Mouse (Mus musculus) intestine, embryonic 15.5 days (tissue): ENCODE measurements around the gene Cryz. TPM values are rescaled to one million over a fixed set of nuclear protein-coding genes. Genes with fewer than 3 reads are reported as not detected.
A peak's percentile ranks its signal among the peaks of the same experiment; 100 is the strongest.

ENCODE experiments used
- ATAC-seq: fragments of 200-750 bp; cut with Nextera tagmentation; 2 replicates; pipeline ENCODE4 v1.8.0; 2017; ENCODE audit warnings: moderate TSS enrichment, moderate library complexity
- H3K27ac ChIP-seq: fragments of 300-500 bp; sonication (generic); 2 replicates; pipeline ENCODE4 v1.5.1; 2015; ENCODE audit warnings: mild to moderate bottlenecking, inconsistent platforms
- H3K27me3 ChIP-seq: fragments of 300-500 bp; sonication (generic); replicated peaks from 2 replicates; pipeline ENCODE4 v1.6.1; 2015; ENCODE audit warnings: inconsistent platforms
- H3K36me3 ChIP-seq: fragments of 300-500 bp; sonication (generic); 2 replicates; pipeline ENCODE4 v1.6.1; 2015; ENCODE audit warnings: inconsistent platforms
- H3K4me1 ChIP-seq: fragments of 300-500 bp; sonication (generic); replicated peaks from 2 replicates; pipeline ENCODE4 v1.6.1; 2015; ENCODE audit warnings: inconsistent platforms
- H3K4me2 ChIP-seq: fragments of 300-500 bp; sonication (generic); replicated peaks from 2 replicates; pipeline ENCODE4 v1.6.1; 2015; ENCODE audit warnings: mild to moderate bottlenecking, inconsistent platforms
- H3K4me3 ChIP-seq: fragments of 300-500 bp; sonication (generic); replicated peaks from 2 replicates; pipeline ENCODE4 v1.5.1; 2015; ENCODE audit warnings: inconsistent platforms
- H3K9ac ChIP-seq: fragments of 300-500 bp; sonication (generic); 2 replicates; pipeline ENCODE4 v1.6.1; 2015; ENCODE audit warnings: inconsistent platforms
- H3K9me3 ChIP-seq: fragments of 300-500 bp; sonication (generic); 2 replicates; pipeline ENCODE4 v1.6.1; 2016; ENCODE audit warnings: inconsistent platforms
- WGBS: fragments of 180-500 bp; shearing (Covaris S2); methylation state at CpG from one replicate; pipeline ENCODE4 v1.1.7; 2015; 5-methylcytosine and 5-hydroxymethylcytosine counted together
- polyA plus RNA-seq: library from polyadenylated mRNA; unstranded; fragments of >200 nt; fragmentation: Nextera tagmentation; extraction: Ambion mirVana; gene quantifications from 2 replicates; pipeline ENCODE4 v1.2.1, GENCODE M21; 2015

The Cryz gene
- polyA plus RNA-seq, 1 experiment from 2014 or later: 29.7 TPM

DNA sequence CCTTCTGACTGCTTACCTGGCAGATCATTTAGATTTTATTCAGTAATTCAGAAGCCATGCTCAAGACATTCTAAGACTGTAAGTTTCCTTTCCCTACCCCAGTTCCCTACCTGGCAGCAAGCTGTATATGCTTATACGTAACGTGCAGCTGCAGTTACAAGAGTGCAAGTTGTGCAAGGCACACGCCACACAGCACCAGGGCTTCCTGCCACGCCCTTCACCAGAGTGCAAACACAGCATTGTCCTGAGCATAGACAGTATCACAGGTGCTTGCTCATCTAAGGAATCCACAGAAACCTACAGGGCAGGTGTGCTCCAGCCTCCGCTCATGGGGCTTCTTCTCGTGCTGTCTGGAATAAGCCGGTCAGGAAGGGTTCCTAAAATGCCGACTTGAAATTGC is 18.6 kb upstream of the Cryz start:
- no peak for ATAC-seq
- Histone ChIP-seq H3K9ac (no peak overlapping the region), H3K36me3 (0 out of 2 replicates have a peak, but pooled peaks cover 6% of the 10 kb centered on the region), H3K27me3 (no peaks in the 10 kb centered on the region; the same call in 1 of the 2 replicates), H3K27ac (no peak overlapping the region), H3K4me2 (no peak overlapping the region), H3K9me3 (no peaks in the 10 kb centered on the region), H3K4me1 (no peaks in the 10 kb centered on the region), H3K4me3 (no peak overlapping the region)
- 92% methylated on average over 8 of the region's 8 CpGs for WGBS

DNA sequence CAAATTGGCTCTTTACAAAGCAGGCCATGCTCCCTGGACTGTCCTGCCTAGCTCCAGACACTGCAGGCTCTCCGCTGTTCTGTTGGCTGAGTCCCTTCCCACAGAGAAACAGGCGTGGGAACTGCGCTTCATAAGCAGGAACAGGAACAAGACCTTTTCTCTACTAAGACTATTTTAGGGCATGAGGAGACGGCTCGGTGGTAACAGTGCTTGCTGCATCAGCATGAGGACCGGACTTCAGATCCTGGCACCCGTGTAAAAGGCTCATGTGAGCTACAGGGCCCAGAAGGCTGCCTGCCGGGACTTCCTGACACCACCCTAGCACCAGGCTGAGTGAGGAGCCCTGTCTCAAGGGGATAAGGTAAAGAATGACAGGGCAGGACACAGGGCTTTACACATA is 12.2 kb upstream of the Cryz start:
- Histone ChIP-seq H3K27ac (no peak overlapping the region), H3K9me3 (no peaks in the 10 kb centered on the region), H3K27me3 (no peaks in the 10 kb centered on the region), H3K4me3 (no peak overlapping the region), H3K4me2 (no peak overlapping the region), H3K9ac (no peak overlapping the region), H3K4me1 (no peaks in the 10 kb centered on the region), H3K36me3 (0 out of 2 replicates have a peak, but pooled peaks cover 10% of the 10 kb centered on the region)
- no peak for ATAC-seq
- WGBS: 84% methylated on average over 8 of the region's 8 CpGs

GRCm38 (mm10) chr3:154590971-154591370 is 5.5 kb upstream of the Cryz start:
- Histone ChIP-seq H3K4me2 (no peak overlapping the region), H3K27ac (no peak overlapping the region), H3K4me1 (no peaks in the 10 kb centered on the region), H3K27me3 (no peaks in the 10 kb centered on the region), H3K36me3 (0 out of 2 replicates have a peak, but pooled peaks cover 13% of the 10 kb centered on the region), H3K4me3 (no peak overlapping the region), H3K9me3 (no peaks in the 10 kb centered on the region), H3K9ac (no peak overlapping the region)
- no peak for ATAC-seq
- 89% methylated on average over 5 of the region's 5 CpGs for WGBS

DNA sequence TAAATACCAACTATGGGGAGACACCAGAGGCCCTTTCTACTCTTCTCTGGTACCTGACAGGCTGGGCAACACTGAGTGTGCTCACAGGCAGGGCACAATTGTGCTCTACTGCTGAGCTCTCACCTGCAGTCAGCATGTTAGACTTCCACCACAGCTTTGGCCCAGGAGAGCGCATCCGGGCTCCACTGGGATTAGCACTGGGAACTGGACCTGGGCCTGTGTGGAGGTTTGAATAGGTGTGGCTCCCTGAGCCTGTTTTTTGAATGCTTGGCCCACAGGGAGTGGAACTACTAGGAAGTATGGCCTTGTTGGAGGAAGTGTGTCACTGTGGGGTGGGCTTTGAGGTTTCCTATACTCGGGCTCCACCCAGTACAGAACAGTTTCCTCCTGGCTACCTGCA is 4.9 kb upstream of the Cryz start:
- Histone ChIP-seq H3K9me3 (no peaks in the 10 kb centered on the region), H3K4me3 (no peak overlapping the region), H3K9ac (no peak overlapping the region), H3K36me3 (0 out of 2 replicates have a peak, but pooled peaks cover 12% of the 10 kb centered on the region), H3K27me3 (no peaks in the 10 kb centered on the region), H3K27ac (no peak overlapping the region), H3K4me2 (no peak overlapping the region), H3K4me1 (0 out of 2 replicates have a peak, but pooled peaks cover 3% of the 10 kb centered on the region)
- WGBS: 91% methylated on average over 3 of the region's 3 CpGs
- no peak for ATAC-seq

GRCm38 (mm10) chr3:154593596-154593995 is 2.9 kb upstream of the Cryz start:
- Histone ChIP-seq H3K9ac (no peak overlapping the region), H3K4me3 (no peak overlapping the region), H3K27me3 (no peaks in the 10 kb centered on the region), H3K4me1 (0 out of 2 replicates have a peak, but pooled peaks cover 3% of the 10 kb centered on the region), H3K36me3 (0 out of 2 replicates have a peak, but pooled peaks cover 8% of the 10 kb centered on the region), H3K9me3 (no peaks in the 10 kb centered on the region), H3K4me2 (no peak overlapping the region), H3K27ac (no peak overlapping the region)
- 93% methylated on average over 6 of the region's 6 CpGs for WGBS
- no peak for ATAC-seq

- Histone ChIP-seq H3K27ac (no peak overlapping the region), H3K4me1 (0 out of 2 replicates have a peak, but pooled peaks cover 3% of the 10 kb centered on the region), H3K4me2 (no peak overlapping the region), H3K9ac (no peak overlapping the region), H3K9me3 (no peaks in the 10 kb centered on the region), H3K4me3 (no peak overlapping the region), H3K36me3 (0 out of 2 replicates have a peak, but pooled peaks cover 8% of the 10 kb centered on the region), H3K27me3 (no peaks in the 10 kb centered on the region)
- no peak for ATAC-seq
- WGBS: 89% methylated on average over 6 of the region's 6 CpGs
These were observed 2.4 kb upstream of the Cryz start for GRCm38 (mm10) chr3:154594156-154594555.

DNA sequence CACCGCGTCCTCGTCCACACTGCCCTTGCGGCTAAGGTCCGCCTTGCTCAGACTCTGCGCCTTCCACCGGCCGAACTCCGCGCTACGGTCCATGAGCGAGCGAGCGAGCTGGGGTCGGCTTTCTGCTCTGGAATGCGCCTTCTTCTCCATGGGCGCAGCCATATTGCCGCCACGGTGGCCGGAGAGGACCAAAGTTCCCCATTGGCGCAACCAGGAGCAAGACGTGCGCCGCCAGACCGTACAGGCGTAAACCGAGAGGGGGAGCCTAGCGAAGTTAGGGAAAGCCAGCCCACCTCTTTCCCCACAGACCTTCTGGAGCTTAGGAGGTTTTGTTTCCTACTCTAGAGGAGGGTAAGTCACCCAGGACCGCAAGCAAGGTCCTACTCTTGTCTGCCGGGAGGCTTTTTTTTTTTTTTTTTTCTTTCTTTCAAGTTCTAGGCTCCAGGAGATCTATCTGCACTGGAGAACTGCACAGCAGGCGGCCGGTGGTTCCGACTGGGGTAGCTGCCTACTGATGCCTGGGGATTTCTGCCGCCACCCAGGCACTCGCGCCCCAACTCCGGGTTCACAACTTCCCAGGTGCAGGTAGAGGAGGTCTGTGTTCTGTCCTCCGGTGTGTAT is 533 bp downstream of the Cryz start, which contains the start of gene Tyw3:
Gene Tyw3 (minus strand): TSS at position 171 of the 621 bp plus-strand sequence.
- Histone ChIP-seq H3K4me2 (peak within 1 kb of the TSS; percentile 76), H3K27me3 (no peaks in the 10 kb centered on the region), H3K9me3 (no peaks in the 10 kb centered on the region), H3K4me1 (0 out of 2 replicates have a peak, but pooled peaks cover 3% of the 10 kb centered on the region), H3K27ac (peak within 1 kb of the TSS; percentile 98), H3K4me3 (peak within 1 kb of the TSS; percentile 87), H3K9ac (peak within 1 kb of the TSS; percentile 94), H3K36me3 (no peaks in the 10 kb centered on the region)
- ATAC-seq: peak; percentile 97
- under 1% methylated on average over 38 of the region's 38 CpGs for WGBS

GRCm38 (mm10) chr3:154597561-154597960 is 1.1 kb downstream of the Cryz start:
- Histone ChIP-seq H3K27ac (peak overlapping the region; percentile 98), H3K36me3 (no peaks in the 10 kb centered on the region), H3K4me1 (0 out of 2 replicates have a peak, but pooled peaks cover 4% of the 10 kb centered on the region), H3K9ac (peak overlapping the region; percentile 94), H3K4me3 (peak overlapping the region; percentile 87), H3K4me2 (peak overlapping the region; percentile 76), H3K9me3 (no peaks in the 10 kb centered on the region), H3K27me3 (no peaks in the 10 kb centered on the region)
- 29% methylated on average over 7 of the region's 7 CpGs for WGBS
- peak; percentile 66 for ATAC-seq

- Histone ChIP-seq H3K27ac (no peak overlapping the region), H3K27me3 (no peaks in the 10 kb centered on the region), H3K9ac (no peak overlapping the region), H3K4me2 (no peak overlapping the region), H3K9me3 (no peaks in the 10 kb centered on the region), H3K36me3 (no peaks in the 10 kb centered on the region), H3K4me3 (no peak overlapping the region), H3K4me1 (0 out of 2 replicates have a peak, but pooled peaks cover 4% of the 10 kb centered on the region)
- ATAC-seq: peak; percentile 53
These were observed 5.6 kb downstream of the Cryz start for GRCm38 (mm10) chr3:154602141-154602540.

DNA sequence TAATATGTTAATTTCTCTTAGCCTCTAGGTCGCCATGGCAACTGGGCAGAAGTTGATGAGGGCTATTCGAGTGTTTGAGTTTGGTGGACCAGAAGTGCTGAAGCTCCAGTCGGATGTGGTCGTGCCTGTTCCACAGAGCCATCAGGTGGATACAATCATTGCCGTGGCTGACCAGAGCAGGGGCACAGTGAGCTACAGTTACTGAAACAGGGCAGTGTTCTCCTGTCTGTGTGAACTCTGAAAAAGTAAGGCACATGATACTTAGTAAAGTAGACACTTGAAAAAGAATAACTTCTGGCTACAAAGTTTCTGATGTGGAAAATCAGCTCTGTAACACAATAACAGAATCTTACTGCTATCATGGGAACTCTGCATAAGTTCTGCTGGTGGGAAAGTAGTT is 8.4 kb downstream of the Cryz start:
- Histone ChIP-seq H3K4me2 (no peak overlapping the region), H3K27me3 (no peaks in the 10 kb centered on the region), H3K4me3 (no peak overlapping the region), H3K9me3 (no peaks in the 10 kb centered on the region), H3K27ac (no peak overlapping the region), H3K9ac (no peak overlapping the region), H3K4me1 (0 out of 2 replicates have a peak, but pooled peaks cover 4% of the 10 kb centered on the region), H3K36me3 (no peaks in the 10 kb centered on the region)
- WGBS: 79% methylated on average over 5 of the region's 5 CpGs
- no peak for ATAC-seq

GRCm38 (mm10) chr3:154607896-154608295 is 11.4 kb downstream of the Cryz start:
- Histone ChIP-seq H3K4me3 (no peak overlapping the region), H3K9ac (no peak overlapping the region), H3K4me2 (no peak overlapping the region), H3K9me3 (no peaks in the 10 kb centered on the region), H3K27me3 (no peaks in the 10 kb centered on the region), H3K4me1 (no peaks in the 10 kb centered on the region), H3K27ac (no peak overlapping the region), H3K36me3 (no peaks in the 10 kb centered on the region)
- 83% methylated on average over 1 of the region's 1 CpGs for WGBS
- ATAC-seq: no peak

DNA sequence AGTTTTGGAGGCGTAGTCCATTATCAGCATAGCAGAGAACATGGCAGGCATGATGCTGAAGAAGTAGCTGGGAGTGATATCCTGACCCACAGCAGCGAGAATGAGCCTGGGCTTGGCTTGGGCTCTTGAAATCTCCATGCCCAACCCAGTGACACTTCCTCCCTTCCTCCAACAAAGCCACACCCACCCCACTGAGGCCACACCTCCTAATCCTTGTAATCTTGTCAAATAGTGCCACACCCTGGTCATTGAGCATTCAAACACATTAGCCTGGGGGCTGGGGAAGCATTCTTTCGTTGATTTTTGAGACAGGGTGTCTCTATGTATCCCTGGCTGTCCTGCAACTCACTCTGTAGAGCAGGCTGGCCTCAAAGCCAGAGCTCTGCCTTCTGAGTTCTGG is 15.4 kb downstream of the Cryz start:
- H3K27me3 ChIP-seq: no peaks in the 10 kb centered on the region
- H3K4me2 ChIP-seq: no peak overlapping the region
- no peaks in the 10 kb centered on the region for H3K4me1 ChIP-seq
- no peaks in the 10 kb centered on the region for H3K36me3 ChIP-seq
- H3K4me3 ChIP-seq: no peak overlapping the region
- no peaks in the 10 kb centered on the region for H3K9me3 ChIP-seq
- H3K27ac ChIP-seq: no peak overlapping the region
- H3K9ac ChIP-seq: no peak overlapping the region
- no peak for ATAC-seq
- WGBS: 81% methylated on average over 3 of the region's 3 CpGs

DNA sequence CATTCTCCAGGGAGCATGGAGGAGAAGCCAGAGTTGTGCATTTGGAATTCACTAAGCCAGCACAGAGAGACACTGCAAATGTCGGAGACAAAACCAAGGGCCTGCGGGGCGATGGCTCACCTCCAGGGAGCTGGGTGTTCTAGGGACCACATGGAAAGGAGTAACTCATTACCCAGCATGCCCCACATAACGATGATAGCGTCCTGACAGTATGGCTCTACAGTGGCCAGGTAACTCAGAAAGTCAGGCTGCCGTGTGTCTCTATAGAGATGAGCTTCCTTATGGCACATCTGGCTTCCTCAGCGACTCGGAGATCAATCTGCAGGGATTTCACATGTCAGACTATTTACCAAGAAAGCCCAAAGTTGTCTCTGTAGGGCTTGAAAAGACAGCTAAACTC is 18.3 kb downstream of the Cryz start:
- H3K4me1 ChIP-seq: no peaks in the 10 kb centered on the region
- H3K9ac ChIP-seq: no peak overlapping the region
- 93% methylated on average over 8 of the region's 8 CpGs for WGBS
- H3K36me3 ChIP-seq: no peaks in the 10 kb centered on the region
- ATAC-seq: no peak
- H3K9me3 ChIP-seq: no peaks in the 10 kb centered on the region
- H3K27me3 ChIP-seq: no peaks in the 10 kb centered on the region
- no peak overlapping the region for H3K4me3 ChIP-seq
- H3K4me2 ChIP-seq: no peak overlapping the region
- no peak overlapping the region for H3K27ac ChIP-seq
